Mouse (Mus musculus) left cerebral cortex, postnatal 10 days (tissue): ENCODE results near the gene Clec2i. TPM values are rescaled to one million over a fixed set of nuclear protein-coding genes. Genes with fewer than 3 reads are reported as not detected.
"Not testable (repeated sequence)": the region's sequence is repeated elsewhere in the genome, so short reads cannot be mapped to it uniquely, and the experiment has no call there.

ENCODE experiments used
- DNase-seq, 2 experiments: peaks; one replicate each; pipeline ENCODE4 v3.0.0; 2021 to 2022; ENCODE audit warnings: low spot score in 2 of 2, mixed read lengths in 1 of 2; ENCODE audit errors: extremely low spot score in 1 of 2
- intact Hi-C: fragments of 180-260 bp; cut with DNase I; formaldehyde crosslinking; loops from one replicate; pipeline ENCODE4 v1.15.1; 2025
- total RNA-seq, 2 experiments: library from RNA; stranded (reverse); gene quantifications; 2 replicates each; pipeline ENCODE4 v1.2.3; 2021

Clec2i gene
- total RNA-seq: not detected

DNA sequence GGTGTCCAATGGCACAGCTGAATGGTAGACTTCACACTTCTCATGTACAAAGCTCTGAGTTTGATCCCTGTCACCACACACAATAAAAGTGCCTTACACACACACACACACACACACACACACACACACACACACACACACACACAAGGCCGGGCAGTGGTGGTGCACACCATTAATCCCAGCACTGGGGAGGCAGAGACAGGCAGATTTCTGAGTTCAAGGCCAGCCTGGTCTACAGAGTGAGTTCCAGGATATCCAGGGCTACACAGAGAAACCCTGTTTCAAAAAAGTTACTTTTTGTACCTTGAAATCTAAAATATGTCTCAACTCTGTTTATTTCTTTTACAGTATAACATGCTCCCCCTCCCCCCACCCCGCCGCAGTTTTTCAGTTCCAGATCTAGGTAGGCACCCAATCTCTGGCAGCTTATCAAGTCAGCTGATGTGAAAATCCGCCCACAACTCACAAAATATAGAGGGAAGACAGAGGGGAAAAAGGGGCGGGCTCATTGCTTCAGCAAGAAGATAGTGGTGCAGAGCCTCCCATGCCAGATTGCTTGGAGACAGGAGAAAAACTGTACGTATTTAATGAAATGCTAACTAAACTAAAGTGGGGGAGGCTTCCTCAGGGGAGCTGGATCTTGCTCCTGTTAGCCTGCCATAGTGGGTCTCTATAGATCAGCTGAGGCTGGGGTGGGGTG is at the start of gene Clec2i:
Gene Clec2i, plus strand, starts transcription at position 498 of the 700 bp plus-strand sequence.
- intact Hi-C loops: not testable (repeated sequence)
- peak; percentile 35 to 38 for DNase-seq

- DNase-seq: peak; percentile 85 to 88
- intact Hi-C loops: loop anchor here (2.0 kb wide), 1 partner anchor 74 kb away; no protein-coding TSS in a partner anchor
Observed at GRCm38 (mm10) chr6:128838342-128839265, 48.8 kb upstream of the Clec2i start.

DNA sequence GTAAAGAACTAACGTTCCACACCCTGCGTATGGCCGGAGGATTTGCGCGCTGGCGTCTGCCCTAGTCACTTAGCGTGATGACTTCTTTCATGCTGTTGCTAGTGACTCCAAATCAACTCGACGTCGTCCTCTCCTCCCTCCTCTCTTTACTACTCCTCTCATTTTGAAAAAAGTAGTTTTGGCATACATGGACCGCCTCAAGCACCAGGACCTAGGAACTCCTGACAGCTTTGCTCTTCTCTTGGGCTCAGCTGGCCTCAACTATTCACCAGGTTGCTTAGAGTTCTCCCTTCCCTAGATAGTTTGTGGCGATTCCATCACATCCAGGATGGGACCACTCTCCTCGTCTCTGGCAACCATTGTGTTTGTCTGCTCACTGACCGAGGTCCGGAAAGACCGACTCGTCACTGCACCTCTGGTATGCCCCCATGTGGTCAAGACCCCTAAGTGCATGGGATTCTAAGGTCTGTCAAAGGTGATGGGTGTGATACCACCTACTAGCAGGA is 48.1 kb upstream of the Clec2i start:
- intact Hi-C loops: loop anchor here (2.0 kb wide), 1 partner anchor 75 kb away; no protein-coding TSS in a partner anchor
- DNase-seq: peak; percentile 71 to 86

GRCm38 (mm10) chr6:128839921-128840320 is 47.5 kb upstream of the Clec2i start:
- intact Hi-C loops: loop anchor here (2.0 to 5.0 kb wide), 2 partner anchors 75 to 112 kb away; no protein-coding TSS in a partner anchor

GRCm38 (mm10) chr6:128840669-128841068 is 46.7 kb upstream of the Clec2i start:
- DNase-seq: not testable (repeated sequence)
- intact Hi-C loops: loop anchor here (5.0 kb wide), 1 partner anchor 112 kb away; no protein-coding TSS in a partner anchor

More at GRCm38 (mm10) chr6:128839921-128840320, 47.5 kb upstream of the Clec2i start:
- DNase-seq: peak in 1 of 2 experiments; percentile 9

DNA sequence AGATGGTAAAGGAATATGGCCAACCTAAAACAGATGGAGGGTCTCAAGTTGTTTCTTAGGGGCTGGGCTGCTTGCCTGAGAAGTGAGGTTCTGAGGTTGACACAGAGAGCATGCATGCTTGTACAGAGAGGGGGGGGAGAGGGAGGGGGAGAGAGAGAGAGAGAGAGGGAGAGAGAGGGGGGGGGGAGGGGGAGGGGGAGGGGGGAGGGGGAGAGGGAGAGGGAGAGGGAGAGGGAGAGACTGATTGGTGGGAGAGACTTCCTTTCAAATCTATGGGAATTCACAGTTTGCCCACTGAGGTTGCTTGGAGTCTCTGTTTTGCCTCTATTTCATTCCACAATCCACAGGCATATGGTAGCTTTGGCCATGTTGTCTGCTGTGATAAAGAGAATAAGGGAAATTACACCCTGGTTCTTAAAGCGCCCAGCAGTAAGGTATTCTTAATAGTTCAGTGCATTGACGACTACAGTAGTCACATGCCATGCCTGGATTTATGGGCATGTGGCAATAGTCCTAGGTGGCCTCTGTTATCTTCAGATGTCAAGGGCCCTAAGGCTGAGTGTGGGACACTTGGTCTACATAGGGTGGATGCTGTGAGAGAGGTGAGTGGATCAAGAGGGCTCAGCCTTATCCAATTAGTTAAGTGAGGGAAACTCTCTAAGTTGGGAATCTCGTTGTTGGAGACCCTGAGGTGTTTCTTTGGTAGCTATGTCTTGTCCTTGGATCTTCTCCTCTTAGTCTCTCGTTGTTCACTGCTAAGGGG is 45.9 kb upstream of the Clec2i start:
- intact Hi-C loops: loop anchor here (2.0 to 5.0 kb wide), 2 partner anchors 39 to 111 kb away; no protein-coding TSS in a partner anchor
- no peak for DNase-seq

DNA sequence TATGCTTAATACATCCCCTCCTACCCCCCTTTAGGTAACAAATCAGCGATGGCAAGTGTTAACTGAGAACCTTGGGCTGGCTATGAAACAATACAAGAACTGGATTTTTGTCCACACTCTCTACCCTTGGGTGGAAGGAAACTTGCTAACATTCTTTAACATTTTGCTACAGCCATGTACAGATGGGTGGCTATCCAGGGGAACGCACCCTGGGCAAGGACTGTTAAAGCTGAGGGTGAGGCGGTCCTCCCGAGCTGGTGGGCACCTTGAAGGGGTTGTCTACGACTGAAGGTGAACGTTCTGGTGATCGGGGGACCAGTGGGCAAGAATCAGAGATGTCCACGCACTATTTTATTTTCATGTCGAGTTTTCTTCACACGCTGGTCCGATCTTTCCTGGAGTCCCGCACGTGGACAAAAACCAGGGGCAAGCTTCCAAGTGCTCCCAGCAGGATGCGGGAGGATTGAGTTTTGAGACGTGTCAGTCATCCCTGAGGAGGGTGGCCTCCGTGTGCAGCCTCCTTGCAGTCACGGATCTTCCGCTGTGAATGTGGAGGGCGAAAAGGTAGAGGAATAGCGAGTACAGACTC is 44.9 kb upstream of the Clec2i start:
- intact Hi-C loops: loop anchor here (2.0 to 5.0 kb wide), 2 partner anchors 40 to 110 kb away; no protein-coding TSS in a partner anchor
- DNase-seq: no peak

DNA sequence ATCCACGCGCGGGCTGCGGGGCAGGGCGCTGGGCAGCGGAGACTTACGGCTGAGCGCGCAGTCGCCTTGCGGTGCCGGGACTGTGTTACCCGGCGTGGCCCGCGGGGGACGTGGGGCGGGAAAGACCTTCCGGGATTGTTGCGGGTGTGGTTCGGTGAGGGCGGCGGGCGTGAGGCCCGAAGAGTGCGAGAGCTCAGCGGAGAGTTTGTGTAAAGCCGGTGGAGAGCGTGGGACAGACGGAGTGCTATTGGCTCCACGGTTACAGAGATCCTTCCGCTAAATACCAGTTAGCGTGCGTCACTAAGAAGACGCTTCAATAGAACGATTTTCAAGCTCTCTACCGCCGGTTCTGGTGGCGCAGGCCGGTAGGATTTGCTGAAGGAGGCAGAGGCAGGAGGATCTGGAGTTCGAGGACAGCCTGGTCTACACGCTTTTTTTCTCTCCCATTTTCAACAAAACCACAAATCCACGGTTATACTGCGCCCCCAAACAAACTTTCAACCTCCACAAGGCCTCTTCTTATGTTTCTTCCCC is 44.4 kb upstream of the Clec2i start:
- intact Hi-C loops: loop anchor here (2.0 to 5.0 kb wide), 2 partner anchors 40 to 109 kb away; no protein-coding TSS in a partner anchor
- DNase-seq: peak; percentile 91 to 93

GRCm38 (mm10) chr6:128843479-128843992 is 43.9 kb upstream of the Clec2i start:
- peak; percentile 34 to 70 for DNase-seq
- intact Hi-C loops: loop anchor here (2.0 to 5.0 kb wide), 2 partner anchors 41 to 109 kb away; no protein-coding TSS in a partner anchor

GRCm38 (mm10) chr6:128844131-128844530 is 43.3 kb upstream of the Clec2i start:
- intact Hi-C loops: loop anchor here (5.0 kb wide), 1 partner anchor 108 kb away; no protein-coding TSS in a partner anchor
- DNase-seq: peak in 1 of 2 experiments; percentile 39

DNA sequence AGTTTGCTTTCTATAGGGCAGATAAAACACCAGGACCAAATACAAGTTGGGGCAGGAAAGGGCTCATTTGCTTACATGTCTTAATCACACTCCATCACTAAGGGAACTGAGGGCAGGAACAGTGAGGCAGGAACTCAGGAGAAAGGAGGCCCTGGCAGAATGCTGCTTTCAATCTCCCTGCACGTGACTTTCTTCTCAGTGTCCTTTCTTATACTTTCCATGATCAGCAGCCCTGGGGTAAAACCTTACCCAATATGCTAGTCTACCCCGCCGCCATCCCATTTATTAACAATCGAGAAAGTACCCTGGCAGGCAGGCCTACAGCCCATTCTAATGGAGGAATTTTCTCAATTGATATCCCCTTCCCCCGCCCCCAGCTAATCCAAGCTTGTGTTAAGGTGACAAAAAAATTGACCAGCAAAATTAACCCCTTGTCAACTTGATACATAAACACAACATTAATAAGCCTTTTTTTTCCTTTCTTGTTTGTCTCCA is 42.8 kb upstream of the Clec2i start:
- intact Hi-C loops: loop anchor here (5.0 kb wide), 2 partner anchors 108 to 523 kb away; no protein-coding TSS in a partner anchor
- peak in 1 of 2 experiments; percentile 9 for DNase-seq

DNA sequence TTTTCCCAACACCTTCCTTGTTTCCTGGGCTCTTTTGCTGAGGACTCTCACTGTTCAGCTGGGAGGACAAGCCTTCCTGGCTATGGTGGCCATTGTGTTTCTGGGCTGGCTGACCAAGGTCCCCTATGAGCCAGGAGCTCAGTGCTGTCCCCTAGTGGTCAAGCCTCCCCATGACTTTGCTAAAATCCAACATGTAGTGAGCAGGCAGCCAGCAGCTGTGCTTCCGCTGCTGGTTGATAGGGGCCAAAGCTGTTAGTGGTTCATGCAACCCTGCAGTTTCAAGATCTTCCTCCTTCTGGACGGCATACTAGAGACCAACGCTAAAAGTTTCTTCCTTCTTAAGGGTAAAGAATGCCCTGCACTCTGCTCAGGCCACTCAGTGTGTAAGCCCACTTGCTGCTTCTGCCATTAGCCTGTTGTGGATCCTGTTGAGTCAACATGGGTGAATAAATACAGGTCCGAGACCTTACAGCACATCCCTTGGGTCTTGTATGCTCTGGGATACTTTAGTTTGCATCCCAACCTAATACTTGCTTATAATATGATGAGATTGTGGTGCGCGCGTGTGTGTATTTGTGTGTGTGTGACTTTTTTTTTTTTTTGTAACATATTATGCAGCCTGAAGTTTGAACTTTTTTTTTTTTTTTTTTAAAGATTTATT is 41.9 kb upstream of the Clec2i start:
- intact Hi-C loops: loop anchor here (5.0 kb wide), 1 partner anchor 522 kb away; no protein-coding TSS in a partner anchor
- peak; percentile 75 to 92 for DNase-seq

- intact Hi-C loops: loop anchor here (5.0 kb wide), 1 partner anchor 521 kb away; no protein-coding TSS in a partner anchor
- DNase-seq: no peak
Observed at GRCm38 (mm10) chr6:128845998-128846542, 41.3 kb upstream of the Clec2i start.

GRCm38 (mm10) chr6:128847401-128847800 is 40.0 kb upstream of the Clec2i start:
- intact Hi-C loops: loop anchor here (5.0 kb wide), 1 partner anchor 520 kb away; no protein-coding TSS in a partner anchor

GRCm38 (mm10) chr6:128849902-128850301 is 37.5 kb upstream of the Clec2i start:
- intact Hi-C loops: loop anchor here (2.0 to 5.0 kb wide), 4 partner anchors 41 to 517 kb away; partner anchors contain the start of gene BC035044

More at GRCm38 (mm10) chr6:128847401-128847800, 40.0 kb upstream of the Clec2i start:
- no peak for DNase-seq

DNA sequence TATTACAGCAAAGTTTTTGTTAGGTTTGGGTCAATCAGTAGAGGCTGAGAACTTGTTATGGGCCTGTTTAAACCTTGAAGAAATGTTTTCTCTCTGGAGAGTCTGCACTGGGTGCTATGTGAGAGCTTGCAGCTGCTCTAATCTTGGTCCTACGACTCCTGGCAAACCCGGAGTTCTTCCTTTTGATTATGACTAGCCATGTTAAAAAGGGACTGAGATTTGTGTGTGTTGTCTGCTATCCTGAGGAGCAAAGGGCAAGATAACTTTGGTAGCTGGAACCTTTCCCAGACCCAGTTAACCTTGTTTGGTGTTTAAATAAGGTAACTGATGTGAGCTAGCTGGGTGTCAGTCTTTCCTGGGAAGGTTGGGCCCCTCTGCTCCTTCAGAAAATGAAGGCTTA is 36.7 kb upstream of the Clec2i start:
- intact Hi-C loops: loop anchor here (2.0 to 5.0 kb wide), 3 partner anchors 40 to 407 kb away; partner anchors contain the start of gene BC035044
- DNase-seq: no peak

More at GRCm38 (mm10) chr6:128849902-128850301, 37.5 kb upstream of the Clec2i start:
- peak; percentile 39 to 43 for DNase-seq
